Mouse (Mus musculus) heart, embryonic 13.5 days (tissue): Measurements from ENCODE around the gene Rpl3. TPM values are rescaled to one million over a fixed set of nuclear protein-coding genes. Genes with fewer than 3 reads are reported as not detected.

ENCODE experiments used
- ATAC-seq: fragments of 200-750 bp; cut with Nextera tagmentation; 2 replicates; pipeline ENCODE4 v1.8.0; 2017; ENCODE audit warnings: moderate TSS enrichment; ENCODE audit not compliant: insufficient number of reproducible peaks, low FRiP score, low TSS enrichment; ENCODE audit errors: extremely low read depth
- H3K27ac ChIP-seq: fragments of 300-500 bp; sonication (generic); replicated peaks from 2 replicates; pipeline ENCODE4 v1.5.1; 2015; ENCODE audit warnings: moderate library complexity, mild to moderate bottlenecking, inconsistent platforms
- H3K27me3 ChIP-seq: fragments of 300-500 bp; sonication (generic); replicated peaks from 2 replicates; pipeline ENCODE4 v1.6.1; 2015; ENCODE audit warnings: mild to moderate bottlenecking, inconsistent platforms
- H3K36me3 ChIP-seq: fragments of 300-500 bp; sonication (generic); 2 replicates; pipeline ENCODE4 v1.6.1; 2015; ENCODE audit warnings: mild to moderate bottlenecking, inconsistent platforms
- H3K4me1 ChIP-seq: fragments of 300-500 bp; sonication (generic); 2 replicates; pipeline ENCODE4 v1.6.1; 2015; ENCODE audit warnings: inconsistent platforms
- H3K4me2 ChIP-seq: fragments of 300-500 bp; sonication (generic); 2 replicates; pipeline ENCODE4 v1.6.1; 2015; ENCODE audit warnings: inconsistent platforms, mild to moderate bottlenecking, moderate library complexity
- H3K4me3 ChIP-seq: fragments of 300-500 bp; sonication (generic); 2 replicates; pipeline ENCODE4 v1.5.1; 2015; ENCODE audit warnings: moderate library complexity, mild to moderate bottlenecking, inconsistent platforms
- H3K9ac ChIP-seq: fragments of 300-500 bp; sonication (generic); 2 replicates; pipeline ENCODE4 v1.6.1; 2015; ENCODE audit warnings: inconsistent platforms, mild to moderate bottlenecking, moderate library complexity
- H3K9me3 ChIP-seq: fragments of 300-500 bp; sonication (generic); 2 replicates; pipeline ENCODE4 v1.6.1; 2016; ENCODE audit warnings: inconsistent platforms
- WGBS: fragments of 180-500 bp; shearing (Covaris S2); methylation state at CpG from one replicate; pipeline ENCODE4 v1.1.7; 2015; ENCODE audit warnings: mixed read lengths; 5-methylcytosine and 5-hydroxymethylcytosine counted together
- microRNA-seq: library from miRNA; unstranded; fragments of <30 nt; microRNA quantifications from one replicate; pipeline ENCODE4, GENCODE M21; 2016
- polyA plus RNA-seq: library from polyadenylated mRNA; unstranded; fragments of >200 nt; fragmentation: Nextera tagmentation; extraction: Ambion mirVana; gene quantifications from 2 replicates; pipeline ENCODE4 v1.2.1, GENCODE M21; 2015

The Rpl3 gene
- polyA plus RNA-seq, 1 experiment from 2014 or later, result 603 TPM

- H3K4me3 ChIP-seq, result no peak overlapping the region
- peaks cover 7% of the 10 kb centered on the region; the same call in 1 of the 2 replicates for H3K4me1 ChIP-seq
- H3K36me3 ChIP-seq, result no peaks in the 10 kb centered on the region
- WGBS, result 64% methylated on average over 7 of the region's 7 CpGs
- H3K4me2 ChIP-seq, result no peak overlapping the region
- ATAC-seq, result no peak
- no peak overlapping the region for H3K9ac ChIP-seq
- peaks cover 11% of the 10 kb centered on the region; the same call in 1 of the 2 replicates for H3K9me3 ChIP-seq
- H3K27ac ChIP-seq, result no peak overlapping the region
- no peaks in the 10 kb centered on the region for H3K27me3 ChIP-seq
Measured at GRCm38 (mm10) chr15:80034366-80034765, 57.3 kb downstream of the Rpl3 start.

GRCm38 (mm10) chr15:80031133-80031532, 60.5 kb downstream of the Rpl3 start:
- Histone ChIP-seq H3K27me3 (no peaks in the 10 kb centered on the region), H3K27ac (no peak overlapping the region), H3K4me1 (peaks cover 20% of the 10 kb centered on the region), H3K36me3 (no peaks in the 10 kb centered on the region), H3K4me2 (no peak overlapping the region), H3K9ac (no peak overlapping the region), H3K9me3 (peaks cover 6% of the 10 kb centered on the region; the same call in 1 of the 2 replicates), H3K4me3 (no peak overlapping the region)
- ATAC-seq, result no peak
- 82% methylated on average over 4 of the region's 4 CpGs for WGBS

- no peak for ATAC-seq
- Histone ChIP-seq H3K4me3 (no peak overlapping the region), H3K4me1 (peaks cover 27% of the 10 kb centered on the region), H3K27me3 (no peaks in the 10 kb centered on the region), H3K27ac (no peak overlapping the region), H3K9me3 (peaks cover 6% of the 10 kb centered on the region; the same call in 1 of the 2 replicates), H3K36me3 (no peaks in the 10 kb centered on the region), H3K4me2 (no peak overlapping the region), H3K9ac (no peak overlapping the region)
- 83% methylated on average over 10 of the region's 10 CpGs for WGBS
Measured at GRCm38 (mm10) chr15:80030399-80030798, 61.3 kb downstream of the Rpl3 start.

GRCm38 (mm10) chr15:80028862-80029261, 62.8 kb downstream of the Rpl3 start:
- Histone ChIP-seq H3K4me3 (no peak overlapping the region), H3K36me3 (no peaks in the 10 kb centered on the region), H3K9ac (no peak overlapping the region), H3K9me3 (peaks cover 6% of the 10 kb centered on the region; the same call in 1 of the 2 replicates), H3K27me3 (no peaks in the 10 kb centered on the region), H3K4me1 (peaks cover 42% of the 10 kb centered on the region), H3K27ac (no peak overlapping the region), H3K4me2 (no peak overlapping the region)
- no peak for ATAC-seq
- WGBS, result 63% methylated on average over 5 of the region's 5 CpGs

Small RNAs within 50 kb of the gene (microRNA-seq; reads per million reads assigned to microRNA genes)
- 25.5 reads per million, percentile 38 among the genes with 10 or more reads in this experiment for gene Snord43

Other genes starting within 250 kb of the Rpl3 start
- gene Apobec3, start 200.2 kb downstream of the Rpl3 start, polyA plus RNA-seq, result 13.5 and 13.9 TPM in 2 replicates
- 1.5 TPM in 2 replicates for gene Cbx7, start 120.7 kb downstream of the Rpl3 start, polyA plus RNA-seq
- gene Pdgfb, start 76.9 kb downstream of the Rpl3 start, polyA plus RNA-seq, result 2.2 and 2.6 TPM in 2 replicates
- gene Syngr1, start 534 bp downstream of the Rpl3 start, polyA plus RNA-seq, result 27.3 and 30.7 TPM in 2 replicates
- gene Tab1, start 41.3 kb upstream of the Rpl3 start, polyA plus RNA-seq, result 29.4 and 31.1 TPM in 2 replicates
- 1.2 and 1.3 TPM in 2 replicates for gene Mgat3, start 81.9 kb upstream of the Rpl3 start, polyA plus RNA-seq
- gene Mief1, start 142.2 kb upstream of the Rpl3 start, polyA plus RNA-seq, result 25.5 and 25.9 TPM in 2 replicates
- gene AC140267.1, start 144.0 kb upstream of the Rpl3 start, polyA plus RNA-seq, result not detected in 2 replicates
- 74.9 and 83.4 TPM in 2 replicates for gene Atf4, start 163.3 kb upstream of the Rpl3 start, polyA plus RNA-seq
- 39.0 and 39.7 TPM in 2 replicates for gene Rps19bp1, start 172.4 kb upstream of the Rpl3 start, polyA plus RNA-seq
- gene Cacna1i, start 195.4 kb upstream of the Rpl3 start, polyA plus RNA-seq, result not detected in 2 replicates